Mouse (Mus musculus) adrenal gland, postnatal 4 days (tissue): ENCODE data around the gene Tcl1. TPM values are rescaled to one million over a fixed set of nuclear protein-coding genes. Genes with fewer than 3 reads are reported as not detected.
"Not testable (repeated sequence)": the region's sequence is repeated elsewhere in the genome, so short reads cannot be mapped to it uniquely, and the experiment has no call there.

Experiments
- DNase-seq, 2 experiments: peaks; one replicate each; pipeline ENCODE4 v3.0.0; 2021 to 2022; ENCODE audit warnings: low spot score in 2 of 2, mixed read lengths in 2 of 2
- total RNA-seq, 2 experiments: library from RNA; stranded (reverse); gene quantifications; 2 replicates each; pipeline ENCODE4 v1.2.3; 2021

The Tcl1 gene
- total RNA-seq, 2 experiments from 2014 or later = 0.31 TPM; not detected in 1

GRCm38 (mm10) chr12:105181040-105181644, 41.5 kb downstream of the Tcl1 start:
- DNase-seq = not testable (repeated sequence)

- not testable (repeated sequence) for DNase-seq
Measured at GRCm38 (mm10) chr12:105176044-105176443, 46.5 kb downstream of the Tcl1 start, which contains the start of gene Tcl1b5. TSS of gene Tcl1b5 (plus strand) at chr12:105176344.

DNA sequence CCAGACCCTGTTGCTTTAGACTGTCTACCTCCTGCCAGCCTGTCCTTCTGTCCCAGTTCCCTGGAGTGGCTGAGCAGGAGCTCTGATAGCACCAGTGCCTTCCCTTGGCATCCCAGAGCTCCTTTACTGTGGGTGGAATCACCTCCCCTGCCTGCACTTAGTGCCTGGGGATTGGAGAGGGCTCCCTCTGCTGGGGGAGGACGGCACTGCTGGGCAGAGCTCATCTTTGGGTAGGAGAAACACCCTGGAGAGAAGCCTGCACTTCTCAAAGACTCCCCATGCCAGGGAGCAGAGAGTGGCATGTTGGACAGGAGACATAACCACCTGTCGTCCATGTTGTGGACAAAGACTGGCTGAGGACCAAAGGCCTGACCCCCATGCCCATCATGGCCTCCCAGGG, 48.3 kb downstream of the Tcl1 start:
- DNase-seq = peak; percentile 43 to 58

DNA sequence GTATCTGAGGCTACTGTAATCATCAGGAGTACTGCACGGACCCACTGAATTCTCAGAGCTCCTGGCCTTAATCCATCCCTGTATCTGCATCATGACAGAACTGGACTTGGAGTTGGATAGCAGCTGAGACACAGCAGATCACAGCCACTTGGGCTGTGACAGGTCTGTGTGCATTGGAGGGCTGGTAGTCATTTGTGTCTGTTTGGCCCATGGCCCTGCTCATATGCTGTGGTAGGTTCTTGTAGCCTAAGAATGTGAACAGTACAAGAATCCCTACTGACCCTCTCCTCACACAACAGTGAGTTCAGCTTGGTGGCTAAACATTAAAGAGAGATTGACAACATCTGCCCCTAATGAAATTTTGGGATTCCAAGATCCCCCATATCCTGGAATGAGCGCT, 49.2 kb downstream of the Tcl1 start:
- DNase-seq = no peak

Other genes with a start within 250 kb of the Tcl1 start
- 10 to 100 TPM; 11.3 to 11.7 TPM for gene Syne3, start 213.0 kb downstream of the Tcl1 start, total RNA-seq
- 100 to 1,000 TPM; 134 to 139 TPM for gene Glrx5, start 190.1 kb downstream of the Tcl1 start, total RNA-seq
- gene Tcl1b2, start 76.8 kb downstream of the Tcl1 start, total RNA-seq = not detected
- not detected for gene Tcl1b1, start 63.1 kb downstream of the Tcl1 start, total RNA-seq
- not detected for gene Tcl1b5, start 46.4 kb downstream of the Tcl1 start, total RNA-seq
- not detected for gene Tcl1b3, start 31.8 kb downstream of the Tcl1 start, total RNA-seq
- not detected for gene Tcl1b4, start 20.8 kb downstream of the Tcl1 start, total RNA-seq
- under 1 TPM; 0.48 to 0.59 TPM for gene Tunar, start 111.1 kb upstream of the Tcl1 start, total RNA-seq
- gene D430019H16Rik, start 231.1 kb upstream of the Tcl1 start, total RNA-seq = 10 to 100 TPM; 14.6 to 16.0 TPM